Mouse (Mus musculus) forebrain, embryonic 14.5 days (tissue): ENCODE measurements around the gene Usp29. TPM values are rescaled to one million over a fixed set of nuclear protein-coding genes. Genes with fewer than 3 reads are reported as not detected.

ENCODE experiments used
- ATAC-seq: fragments of 200-750 bp; cut with Nextera tagmentation; 2 replicates; pipeline ENCODE4 v1.8.0; 2017; ENCODE audit warnings: mild to moderate bottlenecking, moderate library complexity
- DNase-seq: peaks from one replicate; pipeline ENCODE4 v3.0.0-alpha.2; 2015; ENCODE audit warnings: low spot score
- H3K27ac ChIP-seq: fragments of 300-500 bp; sonication (generic); 2 replicates; pipeline ENCODE4 v1.5.1; 2014; ENCODE audit warnings: low read depth, mild to moderate bottlenecking, control low read depth, low read length, moderate library complexity
- H3K27me3 ChIP-seq: fragments of 300-500 bp; sonication (generic); replicated peaks from 2 replicates; pipeline ENCODE4 v1.6.1; 2014; ENCODE audit warnings: low read length, control low read depth, mixed read lengths; ENCODE audit not compliant: control insufficient read depth, insufficient read depth
- H3K36me3 ChIP-seq: fragments of 300-500 bp; sonication (generic); 2 replicates; pipeline ENCODE4 v1.6.1; 2014; ENCODE audit warnings: low read length, control low read depth; ENCODE audit not compliant: control insufficient read depth, insufficient read depth
- H3K4me1 ChIP-seq: fragments of 300-500 bp; sonication (generic); 2 replicates; pipeline ENCODE4 v1.6.1; 2014; ENCODE audit warnings: antibody characterized with exemption, low read length, control low read depth; ENCODE audit not compliant: control insufficient read depth, insufficient read depth
- H3K4me2 ChIP-seq: fragments of 300-500 bp; sonication (generic); 2 replicates; pipeline ENCODE4 v1.6.1; 2014; ENCODE audit warnings: mild to moderate bottlenecking, control low read depth, low read length
- H3K4me3 ChIP-seq: fragments of 300-500 bp; sonication (generic); 2 replicates; pipeline ENCODE4 v1.5.1; 2014; ENCODE audit warnings: low read depth, low read length, control low read depth
- H3K9ac ChIP-seq: fragments of 300-500 bp; sonication (generic); 2 replicates; pipeline ENCODE4 v1.6.1; 2014; ENCODE audit warnings: mild to moderate bottlenecking, low read length, control low read depth, moderate library complexity
- H3K9me3 ChIP-seq: fragments of 300-500 bp; sonication (generic); replicated peaks from 2 replicates; pipeline ENCODE4 v1.6.1; 2016; ENCODE audit warnings: low read length, control low read depth, mixed read lengths; ENCODE audit not compliant: control insufficient read depth
- WGBS: fragments of 180-500 bp; shearing (Covaris S2); extraction: QIAGEN DNeasy Blood & Tissue Kit; methylation state at CpG from one replicate; pipeline ENCODE4 v1.1.7; 2014; 5-methylcytosine and 5-hydroxymethylcytosine counted together
- polyA plus RNA-seq: library from polyadenylated mRNA; unstranded; fragments of >200 nt; fragmentation: Nextera tagmentation; extraction: Ambion mirVana; gene quantifications from 2 replicates; pipeline ENCODE4 v1.2.1, GENCODE M21; 2014

Gene Usp29
- polyA plus RNA-seq, 1 experiment from 2014 or later: 15.5 TPM

DNA sequence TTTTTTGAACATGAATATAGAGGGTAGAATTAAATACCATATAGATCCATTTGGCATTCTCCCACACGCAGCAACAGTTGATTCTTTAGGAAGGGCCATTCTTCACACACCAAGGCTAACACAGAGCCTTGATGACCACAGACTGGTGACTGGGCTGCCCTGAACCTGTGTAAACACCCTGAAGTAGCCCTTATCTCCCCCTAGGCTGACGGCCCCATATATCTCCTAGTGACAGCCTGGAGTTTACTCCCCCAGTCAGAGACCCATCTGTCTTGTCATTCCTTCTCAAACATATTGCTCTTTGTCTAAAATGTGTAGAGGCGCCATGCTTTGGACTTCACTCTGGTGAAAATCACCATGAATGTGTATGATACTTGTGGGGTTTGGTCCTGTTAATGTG lies 119.1 kb downstream of the Usp29 start:
- H3K36me3 ChIP-seq: no peaks in the 10 kb centered on the region
- ATAC-seq: no peak
- H3K9ac ChIP-seq: no peak overlapping the region
- no peaks in the 10 kb centered on the region for H3K27me3 ChIP-seq
- WGBS: 91% methylated on average over 3 of the region's 3 CpGs
- H3K4me2 ChIP-seq: no peak overlapping the region
- no peaks in the 10 kb centered on the region for H3K9me3 ChIP-seq
- peaks cover 7% of the 10 kb centered on the region; the same call in 1 of the 2 replicates for H3K4me1 ChIP-seq
- no peak overlapping the region for H3K4me3 ChIP-seq
- H3K27ac ChIP-seq: no peak overlapping the region
- DNase-seq: no peak

DNA sequence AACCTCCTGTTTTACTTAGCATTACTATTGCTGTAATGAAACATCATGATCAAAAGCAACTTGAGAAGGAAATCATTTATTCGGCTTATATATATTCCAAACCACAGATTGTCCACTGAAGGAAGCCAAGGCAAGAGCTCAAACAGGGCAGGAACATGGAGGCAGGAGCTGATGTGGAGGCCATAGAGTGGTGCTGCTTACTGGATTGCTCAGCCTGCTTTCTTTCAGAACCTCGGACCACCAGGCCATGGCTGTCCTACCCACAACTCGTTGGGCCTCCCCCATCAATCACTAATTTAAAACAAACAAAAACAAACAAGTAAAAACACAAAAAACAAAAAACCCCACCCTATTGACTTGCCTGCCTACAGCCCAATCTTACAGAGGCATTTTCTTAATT lies 119.9 kb downstream of the Usp29 start:
- Histone ChIP-seq H3K9ac (no peak overlapping the region), H3K4me1 (peaks cover 7% of the 10 kb centered on the region; the same call in 1 of the 2 replicates), H3K27me3 (no peaks in the 10 kb centered on the region), H3K9me3 (no peaks in the 10 kb centered on the region), H3K4me2 (no peak overlapping the region), H3K27ac (no peak overlapping the region), H3K36me3 (no peaks in the 10 kb centered on the region), H3K4me3 (no peak overlapping the region)
- WGBS: 93% methylated on average over 3 of the region's 3 CpGs
- DNase-seq: no peak
- no peak for ATAC-seq

GRCm38 (mm10) chr7:6851256-6851655 lies 120.9 kb downstream of the Usp29 start:
- Histone ChIP-seq H3K9me3 (no peaks in the 10 kb centered on the region), H3K4me3 (no peak overlapping the region), H3K27me3 (no peaks in the 10 kb centered on the region), H3K4me2 (no peak overlapping the region), H3K36me3 (no peaks in the 10 kb centered on the region), H3K27ac (peak overlapping the region; percentile 69), H3K4me1 (peaks cover 7% of the 10 kb centered on the region; the same call in 1 of the 2 replicates), H3K9ac (no peak overlapping the region)
- 63% methylated on average over 6 of the region's 6 CpGs for WGBS
- no peak for ATAC-seq
- no peak for DNase-seq

DNA sequence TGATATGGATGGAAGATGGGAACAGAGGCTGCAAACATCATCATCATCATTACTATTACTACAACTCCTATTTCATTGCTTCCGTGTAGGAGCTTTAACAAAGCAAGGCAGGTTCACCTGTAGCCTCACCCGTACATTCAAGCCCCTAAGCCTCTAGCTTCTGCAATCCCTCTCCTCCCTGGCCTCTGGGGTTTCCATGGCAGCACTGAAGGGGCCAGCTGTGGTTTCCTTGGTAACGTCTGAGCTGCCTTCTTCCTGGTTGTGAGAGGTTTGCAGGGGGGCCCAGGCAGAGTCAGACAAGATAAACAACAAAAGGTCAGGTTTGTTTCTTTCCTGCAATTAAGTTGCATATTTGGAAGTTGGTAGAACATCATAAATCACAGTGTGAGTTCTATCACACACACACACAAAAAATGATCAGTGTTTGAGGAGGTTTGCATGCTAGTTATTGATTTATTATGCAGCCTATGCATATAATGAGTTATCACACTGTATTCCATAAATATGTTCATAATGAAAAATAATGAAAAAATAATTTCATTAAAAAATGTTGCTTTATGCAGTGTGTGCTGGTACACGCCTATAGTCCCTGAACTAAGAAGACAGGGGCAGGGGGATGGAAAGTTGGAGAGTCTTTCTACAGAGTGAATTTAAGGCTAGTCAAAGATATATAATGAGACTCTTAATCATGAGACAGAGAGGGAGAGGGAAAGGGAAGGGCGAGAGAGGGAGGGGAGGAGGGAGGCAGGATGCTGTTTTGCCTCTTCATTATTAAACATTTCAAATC lies 121.5 kb downstream of the Usp29 start:
- H3K4me2 ChIP-seq: no peak overlapping the region
- peaks cover 7% of the 10 kb centered on the region; the same call in 1 of the 2 replicates for H3K4me1 ChIP-seq
- H3K9ac ChIP-seq: no peak overlapping the region
- no peaks in the 10 kb centered on the region for H3K27me3 ChIP-seq
- 30% methylated on average over 5 of the region's 5 CpGs for WGBS
- H3K36me3 ChIP-seq: no peaks in the 10 kb centered on the region
- H3K9me3 ChIP-seq: no peaks in the 10 kb centered on the region
- peak; percentile 74 for DNase-seq
- H3K27ac ChIP-seq: peak overlapping the region; percentile 69; the same call in 1 of the 2 replicates
- ATAC-seq: peak; percentile 89
- H3K4me3 ChIP-seq: no peak overlapping the region

- Histone ChIP-seq H3K4me3 (no peak overlapping the region), H3K27ac (no peak overlapping the region), H3K9ac (no peak overlapping the region), H3K36me3 (no peaks in the 10 kb centered on the region), H3K4me1 (peaks cover 13% of the 10 kb centered on the region; the same call in 1 of the 2 replicates), H3K9me3 (no peaks in the 10 kb centered on the region), H3K4me2 (no peak overlapping the region), H3K27me3 (no peaks in the 10 kb centered on the region)
- ATAC-seq (no peak), DNase-seq (no peak)
- 92% methylated on average over 10 of the region's 10 CpGs for WGBS
Measured at GRCm38 (mm10) chr7:6855613-6856405, 125.4 kb downstream of the Usp29 start.

- Histone ChIP-seq H3K4me3 (no peak overlapping the region), H3K4me2 (no peak overlapping the region), H3K27me3 (no peaks in the 10 kb centered on the region), H3K27ac (0 out of 2 replicates have a peak overlapping the region, but pooled peaks have one; percentile 7), H3K36me3 (no peaks in the 10 kb centered on the region), H3K4me1 (peaks cover 10% of the 10 kb centered on the region; the same call in 1 of the 2 replicates), H3K9ac (no peak overlapping the region), H3K9me3 (no peaks in the 10 kb centered on the region)
- ATAC-seq: no peak
- no peak for DNase-seq
- WGBS: 19% methylated on average over 5 of the region's 5 CpGs
Measured at GRCm38 (mm10) chr7:6858694-6859270, 128.4 kb downstream of the Usp29 start.

GRCm38 (mm10) chr7:6860689-6861088 lies 130.3 kb downstream of the Usp29 start:
- Histone ChIP-seq H3K4me3 (no peak overlapping the region), H3K4me2 (no peak overlapping the region), H3K36me3 (no peaks in the 10 kb centered on the region), H3K9ac (no peak overlapping the region), H3K27me3 (no peaks in the 10 kb centered on the region), H3K4me1 (peaks cover 10% of the 10 kb centered on the region; the same call in 1 of the 2 replicates), H3K9me3 (no peaks in the 10 kb centered on the region), H3K27ac (no peak overlapping the region; the same call in 1 of the 2 replicates)
- 6% methylated on average over 6 of the region's 6 CpGs for WGBS
- peak; percentile 79 for DNase-seq
- ATAC-seq: peak; percentile 87

DNA sequence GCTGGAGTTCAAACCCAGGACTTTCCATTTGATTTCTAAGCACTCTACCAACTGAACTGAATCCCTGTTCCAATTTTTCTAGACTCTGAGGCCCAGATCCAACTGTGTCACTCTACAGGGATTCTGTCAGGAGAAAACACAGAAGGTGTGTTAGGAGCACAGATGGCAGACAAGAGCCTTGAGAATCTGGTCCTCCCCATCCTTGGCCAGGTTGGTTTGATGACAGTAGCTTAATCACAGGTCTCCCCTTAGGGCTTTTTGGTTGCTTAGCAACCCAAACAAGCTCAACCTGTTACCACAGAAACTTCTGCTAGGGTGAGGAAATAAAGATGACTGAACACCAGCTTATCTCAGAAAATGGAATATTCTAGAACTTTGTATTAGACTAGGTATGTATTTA lies 136.0 kb downstream of the Usp29 start:
- Histone ChIP-seq H3K9ac (no peak overlapping the region), H3K27ac (no peak overlapping the region), H3K4me3 (no peak overlapping the region), H3K36me3 (no peaks in the 10 kb centered on the region), H3K27me3 (no peaks in the 10 kb centered on the region), H3K4me1 (no peaks in the 10 kb centered on the region; the same call in 1 of the 2 replicates), H3K9me3 (no peaks in the 10 kb centered on the region), H3K4me2 (no peak overlapping the region)
- ATAC-seq (no peak), DNase-seq (peak; percentile 59)
